Mouse (Mus musculus) ES-Bruce4 (cell line): Measurements from ENCODE around the gene Baz2b.

Experiments
- CTCF ChIP-seq: IDR thresholded peaks from one replicate; pipeline ENCODE4 v1.8.1; 2011; ENCODE audit warnings: low read depth, low read length
- POLR2A ChIP-seq: IDR thresholded peaks from one replicate; pipeline ENCODE4 v1.8.1; 2011; ENCODE audit warnings: low read length; ENCODE audit not compliant: insufficient read depth

GRCm38 (mm10) chr2:59962579-59962978, 247.1 kb downstream of the Baz2b start:
- TF ChIP-seq POLR2A (no peak), CTCF (no peak)
